Mouse (Mus musculus): ENCODE results near the gene Larp1.

The Larp1 gene

GRCm38 (mm10) chr11:58031176-58031575 is 22.3 kb downstream of the Larp1 start:
- DNase-seq: no peak

DNA sequence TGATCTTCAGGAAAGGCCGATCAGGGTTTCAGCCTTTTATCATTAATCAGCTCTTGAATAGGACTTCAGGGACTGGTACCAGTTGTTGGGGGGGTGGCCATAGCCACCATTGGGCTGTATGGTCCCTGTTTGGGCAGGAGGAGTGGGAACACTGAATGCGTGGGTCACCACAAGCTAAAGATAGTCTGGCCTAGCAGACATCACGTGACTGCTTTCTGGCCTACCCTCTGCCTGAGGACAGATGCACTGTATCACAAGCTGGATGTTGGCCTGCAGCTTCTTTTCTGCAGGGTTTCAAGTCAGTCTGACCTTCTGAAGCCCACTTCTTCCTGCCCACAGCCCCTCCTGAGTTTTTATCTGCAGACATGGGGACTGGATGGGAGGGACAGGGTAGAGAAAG is 24.8 kb downstream of the Larp1 start:
- DNase-seq: no peak

GRCm38 (mm10) chr11:58039027-58039426 is 30.2 kb downstream of the Larp1 start:
- DNase-seq: peak; percentile 55

DNA sequence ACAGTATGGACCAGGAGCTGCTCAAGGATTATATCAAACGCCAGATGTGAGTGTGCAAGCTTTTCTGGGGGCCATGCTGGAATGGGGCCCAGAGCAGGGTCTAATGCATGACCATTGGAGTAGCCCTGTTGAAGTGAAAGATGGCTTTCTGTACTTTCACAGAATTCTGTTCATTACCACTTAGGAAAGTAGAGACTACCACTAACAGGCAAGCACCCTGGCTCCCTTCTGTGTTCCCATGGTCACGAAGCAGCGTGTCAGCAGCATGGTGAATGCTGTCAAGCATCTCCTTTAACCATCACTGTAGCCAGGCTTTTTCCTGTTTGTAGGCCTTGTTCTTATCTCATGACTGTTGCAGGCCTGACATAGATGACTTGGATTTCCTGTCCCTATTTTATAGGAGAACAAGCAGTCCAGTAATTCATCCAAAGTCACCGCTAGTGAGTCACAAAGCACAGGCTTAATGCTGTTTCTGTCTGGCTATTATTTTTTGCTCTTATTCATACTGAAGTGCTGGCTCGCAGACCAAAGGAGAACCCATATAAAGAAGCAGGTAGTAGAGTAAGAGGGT is 34.1 kb downstream of the Larp1 start:
- DNase-seq: no peak

DNA sequence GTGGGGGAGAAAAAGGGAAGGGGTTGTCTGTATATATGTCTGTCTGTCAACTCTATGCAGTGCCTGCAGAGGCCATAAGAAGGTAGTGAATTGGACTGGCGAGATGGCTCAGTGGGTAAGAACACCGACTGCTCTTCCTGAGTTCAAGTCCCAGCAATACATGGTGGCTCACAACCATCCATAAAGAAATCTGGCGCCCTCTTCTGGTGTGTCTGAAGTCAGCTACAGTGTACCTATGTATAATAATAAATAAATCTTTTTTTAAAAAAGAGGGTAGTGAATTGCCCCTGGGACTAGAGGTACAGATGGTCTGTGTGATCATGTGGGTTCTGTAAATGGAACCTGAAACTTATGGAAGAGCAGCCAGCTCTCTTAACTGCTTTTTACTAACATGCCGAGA is 37.6 kb downstream of the Larp1 start:
- no peak for DNase-seq

DNA sequence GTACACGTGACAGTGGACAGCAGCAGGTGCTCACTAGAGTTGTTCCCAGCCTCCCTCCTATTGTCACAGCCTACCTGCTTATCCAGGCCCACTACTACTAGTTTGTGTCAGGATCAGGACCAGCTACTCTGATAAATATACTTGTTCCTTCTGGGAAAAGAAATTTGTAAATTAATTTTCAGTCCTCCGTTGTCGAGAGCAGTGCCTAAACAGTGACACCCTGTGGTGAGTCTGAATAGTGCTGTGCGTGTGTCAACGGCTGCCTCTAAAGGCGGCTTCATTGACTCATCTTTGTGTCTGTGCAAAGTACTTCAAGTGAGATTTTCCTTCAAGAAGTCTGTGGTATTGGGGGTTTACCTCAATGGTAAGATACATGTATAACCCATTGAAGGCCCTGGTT is 48.6 kb downstream of the Larp1 start:
- DNase-seq: peak; percentile 63

DNA sequence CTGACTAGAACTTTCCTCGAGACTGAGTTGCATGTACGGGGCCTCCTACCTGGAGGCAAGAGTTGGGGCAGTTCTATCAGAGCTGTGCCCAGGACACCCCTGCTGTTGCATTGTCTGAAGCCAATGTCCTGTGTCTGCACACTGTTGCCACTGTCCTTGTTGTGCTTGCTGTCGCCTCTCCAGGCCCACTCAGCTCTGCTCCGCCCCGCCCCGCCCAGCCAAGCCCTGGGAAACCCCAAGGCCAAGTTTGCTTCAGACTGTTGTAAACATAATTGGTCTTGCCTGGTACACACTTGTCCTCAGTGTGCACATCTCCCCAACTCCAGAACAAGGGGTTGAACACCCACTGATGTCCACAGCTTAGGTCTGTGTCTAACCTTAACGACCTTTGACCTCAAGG is 50.9 kb downstream of the Larp1 start:
- DNase-seq: peak; percentile 34

- peak; percentile 81 for DNase-seq
These were observed 52.4 kb downstream of the Larp1 start for GRCm38 (mm10) chr11:58061218-58061617.

DNA sequence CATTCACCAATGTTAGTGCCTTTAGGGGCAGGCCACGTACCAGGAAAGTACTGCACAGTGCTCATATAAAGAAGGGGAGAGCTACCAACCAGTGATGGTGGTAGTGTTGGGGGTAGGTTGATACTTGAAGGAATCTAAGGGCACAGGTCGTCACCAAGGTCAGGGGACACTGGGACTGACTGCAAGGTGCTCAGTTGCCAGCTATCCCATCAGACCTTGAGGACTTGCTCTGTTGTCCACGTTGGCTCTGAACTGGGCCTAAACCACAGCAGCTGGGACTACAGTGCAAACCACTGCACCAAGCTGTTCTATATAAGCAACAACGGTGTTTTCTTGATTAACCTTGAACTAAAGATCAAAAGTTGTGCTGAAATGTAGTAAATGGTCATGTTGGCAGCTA is 53.7 kb downstream of the Larp1 start:
- no peak for DNase-seq

GRCm38 (mm10) chr11:58065025-58065424 is 56.2 kb downstream of the Larp1 start:
- no peak for DNase-seq

- DNase-seq: no peak
These were observed 64.1 kb downstream of the Larp1 start for GRCm38 (mm10) chr11:58072978-58073377.

GRCm38 (mm10) chr11:58077270-58077669 is 68.4 kb downstream of the Larp1 start:
- no peak for DNase-seq

- DNase-seq: peak; percentile 73
These were observed 72.9 kb downstream of the Larp1 start for GRCm38 (mm10) chr11:58081716-58082115.

- no peak for DNase-seq
These were observed 83.7 kb downstream of the Larp1 start for GRCm38 (mm10) chr11:58092541-58092940.

GRCm38 (mm10) chr11:58093021-58093528 is 84.2 kb downstream of the Larp1 start, which contains the start of gene Gm12248:
TSS of gene Gm12248 (minus strand) at chr11:58093134.
- DNase-seq: no peak

GRCm38 (mm10) chr11:58094766-58095165 is 85.9 kb downstream of the Larp1 start:
- no peak for DNase-seq

DNA sequence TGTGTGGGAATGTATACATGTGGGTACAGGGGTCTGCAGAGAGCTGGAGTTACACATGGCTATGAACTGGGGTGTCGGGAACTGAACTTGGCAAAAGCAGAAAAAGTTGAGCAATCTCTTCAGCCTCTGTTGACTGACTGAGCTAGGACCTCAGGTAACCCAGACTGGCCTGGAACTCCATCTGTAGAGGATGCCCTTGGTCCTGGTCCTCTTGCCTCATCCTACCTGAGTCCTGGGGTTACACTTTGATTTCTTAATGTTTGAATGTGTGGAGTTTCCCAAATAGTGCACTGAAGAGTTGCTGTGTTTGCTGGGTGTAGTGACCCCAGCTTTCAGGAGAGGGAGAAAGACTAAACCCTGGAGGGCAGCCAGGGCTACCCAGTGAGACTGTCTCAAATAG is 86.7 kb downstream of the Larp1 start:
- DNase-seq: peak; percentile 48

- no peak for DNase-seq
These were observed 87.3 kb downstream of the Larp1 start for GRCm38 (mm10) chr11:58096160-58096559.

- DNase-seq: peak; percentile 73
These were observed 88.2 kb downstream of the Larp1 start for GRCm38 (mm10) chr11:58096821-58097620.

GRCm38 (mm10) chr11:58097621-58098365 is 88.9 kb downstream of the Larp1 start:
- DNase-seq: peak; percentile 71

- DNase-seq: peak; percentile 60
These were observed 89.5 kb downstream of the Larp1 start for GRCm38 (mm10) chr11:58098366-58098720.

DNA sequence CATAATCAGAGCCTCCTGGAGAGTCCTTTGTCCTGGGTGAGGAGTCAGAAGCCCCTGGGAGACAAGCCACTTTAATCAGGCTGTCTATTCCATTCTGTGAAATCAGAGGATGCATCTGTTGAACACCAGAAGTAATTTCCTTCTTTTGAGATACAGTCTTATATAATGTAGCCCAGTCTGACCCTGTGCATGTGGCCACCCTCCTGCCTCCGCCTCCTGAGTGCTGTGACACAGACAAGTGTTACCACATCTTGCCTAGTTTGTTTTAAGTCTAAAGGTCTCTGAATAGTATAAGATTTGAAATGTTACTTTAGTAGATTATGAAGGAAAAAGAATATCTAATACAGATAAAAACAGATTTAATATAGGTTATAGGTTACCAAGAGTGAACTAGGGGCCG is 91.1 kb downstream of the Larp1 start:
- DNase-seq: no peak

- no peak for DNase-seq
These were observed 92.4 kb downstream of the Larp1 start for GRCm38 (mm10) chr11:58101194-58101720.

Measured in cerebellum, adult 9-10 months (tissue).